Mouse (Mus musculus): Measurements from ENCODE around the gene Gm13305.
"Not testable (repeated sequence)": the region's sequence is repeated elsewhere in the genome, so short reads cannot be mapped to it uniquely, and the experiment has no call there.

- TF ChIP-seq USF1 (IDR thresholded peaks at IDR 0.05; ENCODE audit: low read depth); POLR2A (IDR thresholded peaks at IDR 0.05; ENCODE audit: insufficient read length, low read depth); TCF3 (IDR thresholded peaks at IDR 0.05; ENCODE audit: insufficient read length, low read depth); MAX (IDR thresholded peaks at IDR 0.05; ENCODE audit: low read depth); CEBPB (IDR thresholded peaks at IDR 0.05; ENCODE audit: insufficient read depth, poor library complexity, severe bottlenecking); E2F4 (IDR thresholded peaks at IDR 0.05; ENCODE audit: insufficient read depth); TCF12 (IDR thresholded peaks at IDR 0.05; ENCODE audit: insufficient read depth, poor library complexity, severe bottlenecking); MYOG (IDR thresholded peaks at IDR 0.05; ENCODE audit: control insufficient read depth in 1 of 3, insufficient read depth in 1 of 3, insufficient read length in 2 of 3, low read depth in 2 of 3): not testable (repeated sequence)
Observed at GRCm38 (mm10) chr4:42178243-42178642, 9.8 kb upstream of the Gm13305 start.
